Mouse (Mus musculus) MEL (cell line): ENCODE measurements around the gene Pgap1.

ENCODE experiments used
- CTCF ChIP-seq, 3 experiments: IDR thresholded peaks in 2 of 3; conservative IDR thresholded peaks in 1 of 3; 2 replicates each; pipeline ENCODE4 v1.5.1; 2011 to 2012; ENCODE audit warnings: low read length in 3 of 3, low read depth in 2 of 3, mild to moderate bottlenecking in 2 of 3, improper control_type of control experiment in 1 of 3, inconsistent platforms in 1 of 3, mixed read lengths in 1 of 3, moderate library complexity in 1 of 3; ENCODE audit not compliant: control insufficient read depth in 1 of 3, insufficient read depth in 1 of 3, poor library complexity in 1 of 3, severe bottlenecking in 1 of 3
- E2F4 ChIP-seq: IDR thresholded peaks from 2 replicates; pipeline ENCODE4 v1.6.1; 2011; ENCODE audit warnings: low read depth, low read length, improper control_type of control experiment, borderline replicate concordance
- GABPA ChIP-seq: IDR thresholded peaks from 2 replicates; pipeline ENCODE4 v1.6.1; 2012; ENCODE audit warnings: low read depth, mild to moderate bottlenecking, inconsistent platforms, low read length, improper control_type of control experiment, moderate library complexity
- GATA1 ChIP-seq: IDR thresholded peaks from 2 replicates; pipeline ENCODE4 v1.6.1; 2011; ENCODE audit warnings: low read depth, low read length, improper control_type of control experiment
- MAFK ChIP-seq: IDR thresholded peaks from 2 replicates; pipeline ENCODE4 v1.6.1; 2011; ENCODE audit warnings: low read depth, mild to moderate bottlenecking, low read length, improper control_type of control experiment, borderline replicate concordance
- NRF1 ChIP-seq: IDR thresholded peaks from 2 replicates; pipeline ENCODE4 v1.6.1; 2014; ENCODE audit warnings: low read depth, mild to moderate bottlenecking, inconsistent platforms, low read length, improper control_type of control experiment, moderate library complexity; ENCODE audit not compliant: poor library complexity, insufficient read depth, severe bottlenecking
- POLR2A ChIP-seq, 2 experiments: IDR thresholded peaks; 2 replicates each; pipeline ENCODE4 v1.6.1; 2011 to 2012; ENCODE audit warnings: low read length in 2 of 2, mild to moderate bottlenecking in 2 of 2, control low read depth in 1 of 2, improper control_type of control experiment in 1 of 2, low read depth in 1 of 2, moderate library complexity in 1 of 2; ENCODE audit not compliant: control insufficient read depth in 1 of 2, insufficient read depth in 1 of 2, poor library complexity in 1 of 2

DNA sequence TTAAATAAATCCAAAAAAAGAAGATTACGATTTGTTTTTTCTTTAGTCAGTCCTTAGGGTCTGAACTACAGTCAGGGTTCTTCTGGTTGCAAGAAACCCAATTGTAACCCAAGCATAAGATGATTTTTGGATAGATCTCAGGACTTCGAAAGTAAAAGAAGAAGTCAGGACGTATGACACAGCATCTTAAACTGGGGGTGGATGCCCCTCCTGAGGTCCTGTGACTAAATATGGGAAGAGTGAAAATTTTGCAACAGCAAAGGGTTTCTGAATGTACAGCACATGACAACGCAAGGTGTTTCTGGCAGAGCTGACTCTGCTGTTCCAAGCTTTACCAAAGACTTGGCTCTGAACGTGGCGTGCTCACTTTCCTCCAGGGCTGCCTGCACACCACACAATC, 6.4 kb upstream of the Pgap1 start:
- TF ChIP-seq CTCF (IDR thresholded peaks at IDR 0.05 in 2 of 3, conservative IDR thresholded peaks at IDR 0.05 in 1 of 3; ENCODE audit: control insufficient read depth in 1 of 3, insufficient read depth in 1 of 3, low read depth in 2 of 3, low read length in 3 of 3, poor library complexity in 1 of 3, severe bottlenecking in 1 of 3) (no peak), MAFK (no peak), GATA1 (no peak), GABPA (no peak), NRF1 (no peak), E2F4 (no peak), POLR2A (IDR thresholded peaks at IDR 0.05; ENCODE audit: control insufficient read depth in 1 of 2, insufficient read depth in 1 of 2, low read depth in 1 of 2, low read length in 2 of 2, poor library complexity in 1 of 2) (no peak)
